Mouse (Mus musculus) midbrain, embryonic 10.5 days (tissue): ENCODE measurements around the gene Olfr136. TPM values are rescaled to one million over a fixed set of nuclear protein-coding genes. Genes with fewer than 3 reads are reported as not detected.

Experiments
- DNase-seq: peaks from one replicate; pipeline ENCODE4 v3.0.0-alpha.2; 2017; ENCODE audit warnings: low spot score
- H3K27ac ChIP-seq: fragments of 300-500 bp; sonication (generic); replicated peaks from 2 replicates; pipeline ENCODE4 v1.5.1; 2016; ENCODE audit warnings: mild to moderate bottlenecking
- H3K27me3 ChIP-seq: fragments of 300-500 bp; sonication (generic); 2 replicates; pipeline ENCODE4 v1.6.1; 2016; ENCODE audit warnings: low read depth, mild to moderate bottlenecking; ENCODE audit not compliant: poor library complexity, severe bottlenecking
- H3K36me3 ChIP-seq: fragments of 300-500 bp; sonication (generic); 2 replicates; pipeline ENCODE4 v1.6.1; 2016; ENCODE audit warnings: mild to moderate bottlenecking, moderate library complexity
- H3K4me1 ChIP-seq: fragments of 300-500 bp; sonication (generic); 2 replicates; pipeline ENCODE4 v1.6.1; 2016
- H3K4me3 ChIP-seq: fragments of 300-500 bp; sonication (generic); 2 replicates; pipeline ENCODE4 v1.5.1; 2016; ENCODE audit warnings: mild to moderate bottlenecking, moderate library complexity
- H3K9me3 ChIP-seq: fragments of 300-500 bp; sonication (generic); replicated peaks from 2 replicates; pipeline ENCODE4 v1.6.1; 2016; ENCODE audit warnings: mild to moderate bottlenecking
- polyA plus RNA-seq: library from polyadenylated mRNA; unstranded; fragments of >200 nt; fragmentation: Nextera tagmentation; extraction: Ambion mirVana; gene quantifications from 2 replicates; pipeline ENCODE4 v1.2.1, GENCODE M21; 2016

The Olfr136 gene
- not detected in 2 replicates for polyA plus RNA-seq

- Histone ChIP-seq H3K4me3 (no peak within 1 kb of the TSS), H3K27me3 (no peaks in the 10 kb centered on the region), H3K4me1 (no peaks in the 10 kb centered on the region), H3K27ac (no peak within 1 kb of the TSS), H3K9me3 (peaks cover 13% of the 10 kb centered on the region; the same call in 1 of the 2 replicates), H3K36me3 (no peaks in the 10 kb centered on the region)
- no peak for DNase-seq
Observed at GRCm38 (mm10) chr17:38329531-38329930, at the start of gene Olfr136. Gene Olfr136, plus strand, starts transcription at chr17:38329831.

- Histone ChIP-seq H3K27me3 (no peaks in the 10 kb centered on the region), H3K27ac (no peak within 1 kb of the TSS), H3K4me1 (no peaks in the 10 kb centered on the region), H3K4me3 (no peak within 1 kb of the TSS), H3K9me3 (no peaks in the 10 kb centered on the region; the same call in 1 of the 2 replicates), H3K36me3 (no peaks in the 10 kb centered on the region)
- DNase-seq, result no peak
Observed at GRCm38 (mm10) chr17:38307470-38307869, 22.2 kb upstream of the Olfr136 start, which contains the start of gene Olfr137. Gene Olfr137, minus strand, starts transcription at chr17:38307570.

Other genes with a start within 250 kb of the Olfr136 start
- not detected in 2 replicates for gene Olfr131, start 241.1 kb upstream of the Olfr136 start, polyA plus RNA-seq
- not detected in 2 replicates for gene Olfr132, start 195.3 kb upstream of the Olfr136 start, polyA plus RNA-seq
- not detected in 2 replicates for gene Olfr133, start 184.6 kb upstream of the Olfr136 start, polyA plus RNA-seq
- gene Olfr134, start 158.4 kb upstream of the Olfr136 start, polyA plus RNA-seq, result not detected in 2 replicates
- gene Olfr135, start 125.5 kb upstream of the Olfr136 start, polyA plus RNA-seq, result not detected in 2 replicates
- gene Olfr138, start 68.8 kb upstream of the Olfr136 start, polyA plus RNA-seq, result not detected in 2 replicates
- gene Olfr137, start 22.3 kb upstream of the Olfr136 start, polyA plus RNA-seq, result not detected in 2 replicates
- gene Esp36, start 90.4 kb downstream of the Olfr136 start, polyA plus RNA-seq, result not detected in 2 replicates
- gene Esp34, start 224.4 kb downstream of the Olfr136 start, polyA plus RNA-seq, result not detected in 2 replicates